Mouse (Mus musculus) kidney, postnatal 4 days (tissue): ENCODE data around the gene Pkdcc.

Experiments
- DNase-seq, 2 experiments: peaks; one replicate each; pipeline ENCODE4 v3.0.0; 2021; ENCODE audit warnings: mixed read lengths in 2 of 2

The Pkdcc gene

GRCm38 (mm10) chr17:83212422-83212821, 2.7 kb upstream of the Pkdcc start:
- DNase-seq = peak in 1 of 2 experiments; percentile 10

GRCm38 (mm10) chr17:83213228-83213915, 1.7 kb upstream of the Pkdcc start:
- peak; percentile 26 to 41 for DNase-seq

GRCm38 (mm10) chr17:83214161-83214592, 915 bp upstream of the Pkdcc start:
- peak; percentile 82 to 89 for DNase-seq

GRCm38 (mm10) chr17:83215529-83216244, 595 bp downstream of the Pkdcc start:
- DNase-seq = peak; percentile 54 to 72

GRCm38 (mm10) chr17:83216251-83216919, 1.3 kb downstream of the Pkdcc start:
- DNase-seq = peak in 1 of 2 experiments; percentile 26

- DNase-seq = peak in 1 of 2 experiments; percentile 41
Observed at GRCm38 (mm10) chr17:83218189-83218588, 3.1 kb downstream of the Pkdcc start.

- DNase-seq = peak in 1 of 2 experiments; percentile 37
Observed at GRCm38 (mm10) chr17:83218722-83219121, 3.6 kb downstream of the Pkdcc start.

GRCm38 (mm10) chr17:83219351-83220287, 4.5 kb downstream of the Pkdcc start:
- DNase-seq = peak; percentile 66 to 69

- peak in 1 of 2 experiments; percentile 49 for DNase-seq
Observed at GRCm38 (mm10) chr17:83220954-83221538, 6.0 kb downstream of the Pkdcc start.

GRCm38 (mm10) chr17:83221611-83222500, 6.8 kb downstream of the Pkdcc start:
- DNase-seq = peak in 1 of 2 experiments; percentile 31

GRCm38 (mm10) chr17:83222705-83223104, 7.6 kb downstream of the Pkdcc start:
- DNase-seq = peak; percentile 75 to 85

GRCm38 (mm10) chr17:83224451-83224971, 9.4 kb downstream of the Pkdcc start:
- DNase-seq = peak; percentile 59 to 64

- DNase-seq = no peak
Observed at GRCm38 (mm10) chr17:83226395-83226986, 11.4 kb downstream of the Pkdcc start.

- DNase-seq = no peak
Observed at GRCm38 (mm10) chr17:83231357-83231756, 16.3 kb downstream of the Pkdcc start.

- DNase-seq = no peak
Observed at GRCm38 (mm10) chr17:83235227-83235626, 20.1 kb downstream of the Pkdcc start.

- no peak for DNase-seq
Observed at GRCm38 (mm10) chr17:83236202-83236601, 21.1 kb downstream of the Pkdcc start.

- no peak for DNase-seq
Observed at GRCm38 (mm10) chr17:83238123-83239058, 23.3 kb downstream of the Pkdcc start.

GRCm38 (mm10) chr17:83244502-83244901, 29.4 kb downstream of the Pkdcc start:
- no peak for DNase-seq

GRCm38 (mm10) chr17:83245460-83245859, 30.4 kb downstream of the Pkdcc start:
- DNase-seq = no peak
